Mouse (Mus musculus) limb, embryonic 11.5 days (tissue): Measurements from ENCODE around the gene Slc9a8. TPM values are rescaled to one million over a fixed set of nuclear protein-coding genes. Genes with fewer than 3 reads are reported as not detected.

Source experiments
- ATAC-seq: fragments of 200-750 bp; cut with Nextera tagmentation; 2 replicates; pipeline ENCODE4 v1.8.0; 2017; ENCODE audit warnings: low read depth; ENCODE audit not compliant: insufficient number of reproducible peaks, low FRiP score, low TSS enrichment
- DNase-seq: peaks from one replicate; pipeline ENCODE4 v3.0.0-alpha.2; 2015; ENCODE audit warnings: low spot score
- H3K27ac ChIP-seq: fragments of 300-500 bp; sonication (generic); replicated peaks from 2 replicates; pipeline ENCODE4 v1.5.1; 2014; ENCODE audit warnings: low read depth, mild to moderate bottlenecking, low read length
- H3K27me3 ChIP-seq: fragments of 300-500 bp; sonication (generic); 2 replicates; pipeline ENCODE4 v1.6.1; 2014; ENCODE audit warnings: mild to moderate bottlenecking, low read length, mixed read lengths; ENCODE audit not compliant: control insufficient read depth, insufficient read depth
- H3K36me3 ChIP-seq: fragments of 300-500 bp; sonication (generic); 2 replicates; pipeline ENCODE4 v1.6.1; 2014; ENCODE audit warnings: mild to moderate bottlenecking, low read length, moderate library complexity, mixed read lengths; ENCODE audit not compliant: control insufficient read depth, insufficient read depth
- H3K4me1 ChIP-seq: fragments of 300-500 bp; sonication (generic); 2 replicates; pipeline ENCODE4 v1.6.1; 2014; ENCODE audit warnings: low read length, mixed read lengths; ENCODE audit not compliant: control insufficient read depth, insufficient read depth
- H3K4me2 ChIP-seq: fragments of 300-500 bp; sonication (generic); 2 replicates; pipeline ENCODE4 v1.6.1; 2014; ENCODE audit warnings: low read depth, mild to moderate bottlenecking, moderate library complexity; ENCODE audit not compliant: severe bottlenecking
- H3K4me3 ChIP-seq: fragments of 300-500 bp; sonication (generic); 2 replicates; pipeline ENCODE4 v1.5.1; 2014; ENCODE audit warnings: low read depth, low read length
- H3K9ac ChIP-seq: fragments of 300-500 bp; sonication (generic); 2 replicates; pipeline ENCODE4 v1.6.1; 2014; ENCODE audit warnings: mild to moderate bottlenecking, low read length
- H3K9me3 ChIP-seq: fragments of 300-500 bp; sonication (generic); 2 replicates; pipeline ENCODE4 v1.6.1; 2016; ENCODE audit warnings: low read length; ENCODE audit not compliant: control insufficient read depth
- WGBS: fragments of 180-500 bp; shearing (Covaris S2); extraction: QIAGEN DNeasy Blood & Tissue Kit; methylation state at CpG from one replicate; pipeline ENCODE4 v1.1.7; 2014; 5-methylcytosine and 5-hydroxymethylcytosine counted together
- polyA plus RNA-seq: library from polyadenylated mRNA; unstranded; fragments of >200 nt; fragmentation: Nextera tagmentation; extraction: Ambion mirVana; gene quantifications from 2 replicates; pipeline ENCODE4 v1.2.1, GENCODE M21; 2014

Gene Slc9a8
- polyA plus RNA-seq, 1 experiment from 2014 or later = 21.4 TPM

GRCm38 (mm10) chr2:167506546-167507260 is 85.2 kb downstream of the Slc9a8 start:
- Histone ChIP-seq H3K27ac (no peak overlapping the region), H3K9me3 (no peaks in the 10 kb centered on the region), H3K4me2 (no peak overlapping the region), H3K4me1 (peaks cover 11% of the 10 kb centered on the region), H3K4me3 (no peak overlapping the region), H3K27me3 (no peaks in the 10 kb centered on the region), H3K9ac (no peak overlapping the region), H3K36me3 (peaks cover 16% of the 10 kb centered on the region)
- DNase-seq (no peak), ATAC-seq (no peak)
- 96% methylated on average over 10 of the region's 10 CpGs for WGBS

- Histone ChIP-seq H3K9ac (no peak overlapping the region), H3K4me3 (no peak overlapping the region), H3K4me2 (no peak overlapping the region), H3K4me1 (peaks cover 11% of the 10 kb centered on the region), H3K27me3 (no peaks in the 10 kb centered on the region), H3K9me3 (no peaks in the 10 kb centered on the region), H3K36me3 (peaks cover 28% of the 10 kb centered on the region), H3K27ac (no peak overlapping the region)
- DNase-seq (no peak), ATAC-seq (no peak)
- WGBS = 84% methylated on average over 3 of the region's 3 CpGs
These were observed 86.3 kb downstream of the Slc9a8 start for GRCm38 (mm10) chr2:167507719-167508385.

- Histone ChIP-seq H3K27ac (no peak overlapping the region), H3K4me2 (no peak overlapping the region), H3K9ac (no peak overlapping the region), H3K27me3 (no peaks in the 10 kb centered on the region), H3K4me1 (peaks cover 11% of the 10 kb centered on the region), H3K9me3 (no peaks in the 10 kb centered on the region), H3K4me3 (no peak overlapping the region), H3K36me3 (peaks cover 33% of the 10 kb centered on the region)
- WGBS = 97% methylated on average over 4 of the region's 4 CpGs
- ATAC-seq = no peak
- no peak for DNase-seq
These were observed 87.1 kb downstream of the Slc9a8 start for GRCm38 (mm10) chr2:167508569-167508968.

- Histone ChIP-seq H3K4me3 (no peak overlapping the region), H3K4me2 (no peak overlapping the region), H3K27me3 (no peaks in the 10 kb centered on the region), H3K36me3 (peaks cover 44% of the 10 kb centered on the region), H3K4me1 (no peaks in the 10 kb centered on the region), H3K9ac (no peak overlapping the region), H3K9me3 (no peaks in the 10 kb centered on the region), H3K27ac (no peak overlapping the region)
- DNase-seq = no peak
- WGBS = 91% methylated on average over 3 of the region's 3 CpGs
- no peak for ATAC-seq
These were observed 89.0 kb downstream of the Slc9a8 start for GRCm38 (mm10) chr2:167510485-167510884.

- H3K27me3 ChIP-seq = no peaks in the 10 kb centered on the region
- 91% methylated on average over 9 of the region's 9 CpGs for WGBS
- no peaks in the 10 kb centered on the region for H3K9me3 ChIP-seq
- H3K4me2 ChIP-seq = no peak overlapping the region
- H3K4me3 ChIP-seq = no peak overlapping the region
- DNase-seq = no peak
- H3K36me3 ChIP-seq = peaks cover 53% of the 10 kb centered on the region
- H3K9ac ChIP-seq = no peak overlapping the region
- no peak for ATAC-seq
- H3K27ac ChIP-seq = no peak overlapping the region
- H3K4me1 ChIP-seq = no peaks in the 10 kb centered on the region
These were observed 90.9 kb downstream of the Slc9a8 start for GRCm38 (mm10) chr2:167512365-167512764.

- no peak overlapping the region for H3K4me2 ChIP-seq
- H3K9ac ChIP-seq = no peak overlapping the region
- no peaks in the 10 kb centered on the region for H3K9me3 ChIP-seq
- H3K4me3 ChIP-seq = no peak overlapping the region
- DNase-seq (no peak), ATAC-seq (no peak)
- H3K4me1 ChIP-seq = no peaks in the 10 kb centered on the region
- peaks cover 55% of the 10 kb centered on the region for H3K36me3 ChIP-seq
- H3K27ac ChIP-seq = no peak overlapping the region
- 90% methylated on average over 5 of the region's 5 CpGs for WGBS
- H3K27me3 ChIP-seq = no peaks in the 10 kb centered on the region
These were observed 91.5 kb downstream of the Slc9a8 start for GRCm38 (mm10) chr2:167512970-167513369.

GRCm38 (mm10) chr2:167514641-167515040 is 93.1 kb downstream of the Slc9a8 start:
- ATAC-seq (no peak), DNase-seq (no peak)
- Histone ChIP-seq H3K4me3 (no peak overlapping the region), H3K9me3 (no peaks in the 10 kb centered on the region), H3K27ac (no peak overlapping the region), H3K27me3 (no peaks in the 10 kb centered on the region), H3K36me3 (peaks cover 48% of the 10 kb centered on the region), H3K9ac (no peak overlapping the region), H3K4me2 (no peak overlapping the region), H3K4me1 (no peaks in the 10 kb centered on the region)
- WGBS = 93% methylated on average over 4 of the region's 4 CpGs

- no peak overlapping the region for H3K4me2 ChIP-seq
- H3K27me3 ChIP-seq = no peaks in the 10 kb centered on the region
- DNase-seq = no peak
- no peaks in the 10 kb centered on the region for H3K9me3 ChIP-seq
- no peak for ATAC-seq
- no peak overlapping the region for H3K9ac ChIP-seq
- H3K36me3 ChIP-seq = peaks cover 44% of the 10 kb centered on the region
- H3K4me3 ChIP-seq = no peak overlapping the region
- 90% methylated on average over 5 of the region's 5 CpGs for WGBS
- no peaks in the 10 kb centered on the region for H3K4me1 ChIP-seq
- no peak overlapping the region for H3K27ac ChIP-seq
These were observed 94.2 kb downstream of the Slc9a8 start for GRCm38 (mm10) chr2:167515688-167516087.
